Comparison of ENCODE assay signal across 14 mouse cellular contexts in genomic region chr7:45637710-45638109, GRCm38 (mm10). TPM values are rescaled to one million over a fixed set of nuclear protein-coding genes. Genes with fewer than 3 reads are reported as not detected.
DNase-seq lines count a peak whose midpoint lies in the region; ATAC-seq and TF ChIP-seq lines count a peak whose summit lies in the region.
"Had no signal": no experiment of that assay in that cellular context is flagged by ENCODE, and none has a peak within 500 bp of the region (broad histone marks: within the 10 kb centered on the region; RNA-seq: fewer than 3 reads in every experiment).

No protein-coding gene starts in this region.

- WGBS in cerebellum, adult 2 months, result 79% methylated on average over 6 of the region's 6 CpGs
- WGBS in kidney, embryonic 14.5 days, result 96% methylated on average over 6 of the region's 6 CpGs
- 94% methylated on average over 6 of the region's 6 CpGs for WGBS in embryonic facial prominence, embryonic 13.5 days
- 96% methylated on average over 6 of the region's 6 CpGs for WGBS in limb, embryonic 15.5 days

- no peak for TF ChIP-seq CTCF in cerebellum, adult 2 months (IDR thresholded peaks at IDR 0.05; ENCODE audit: borderline replicate concordance, insufficient read depth, low read depth, low read length)

- H3K9me3 ChIP-seq in kidney, embryonic 14.5 days (ENCODE audit: control insufficient read depth, low read length), result no peaks in the 10 kb centered on the region; the same call in 1 of the 2 replicates
- 0 out of 2 replicates have a peak, but pooled peaks cover 6% of the 10 kb centered on the region for H3K9me3 ChIP-seq in embryonic facial prominence, embryonic 13.5 days
- no peaks in the 10 kb centered on the region for H3K9me3 ChIP-seq in limb, embryonic 15.5 days
- H3K9me3 ChIP-seq: G1E; heart, embryonic 13.5 days had no signal

- H3K9ac ChIP-seq in kidney, embryonic 14.5 days (ENCODE audit: low read depth, low read length), result no peak overlapping the region
- peak overlapping the region; percentile 64; the same call in 1 of the 2 replicates for H3K9ac ChIP-seq in embryonic facial prominence, embryonic 13.5 days
- H3K9ac ChIP-seq in limb, embryonic 15.5 days, result no peak overlapping the region
- H3K9ac ChIP-seq: liver, embryonic 14.5 days had no signal

- DNase-seq in cerebellum, adult 2 months, result no peak
- no peak for DNase-seq in kidney, adult 9 months
- DNase-seq in B cell, adult 2 months, result no peak
- DNase-seq: kidney, adult 2 months had no signal

- H3K4me1 ChIP-seq in cerebellum, adult 2 months (ENCODE audit: control insufficient read depth, insufficient read depth, low read length), result peaks cover 26% of the 10 kb centered on the region
- peaks cover 36% of the 10 kb centered on the region for H3K4me1 ChIP-seq in kidney, embryonic 14.5 days (ENCODE audit: control insufficient read depth, insufficient read depth, low read length)
- peaks cover 32% of the 10 kb centered on the region for H3K4me1 ChIP-seq in embryonic facial prominence, embryonic 13.5 days
- peaks cover 44% of the 10 kb centered on the region for H3K4me1 ChIP-seq in limb, embryonic 15.5 days

- peak overlapping the region; percentile 40; the same call in 1 of the 2 replicates for H3K4me2 ChIP-seq in kidney, embryonic 14.5 days (replicated peaks; ENCODE audit: low read depth, low read length)
- H3K4me2 ChIP-seq in embryonic facial prominence, embryonic 13.5 days, result peak overlapping the region; percentile 60
- H3K4me2 ChIP-seq in limb, embryonic 15.5 days, result peak overlapping the region; percentile 47

- no peak for TF ChIP-seq POLR2A in cerebellum, adult 2 months (IDR thresholded peaks at IDR 0.05; ENCODE audit: borderline replicate concordance, insufficient read depth, low read length)

- no peak for ATAC-seq in cerebellum, adult (ENCODE audit: insufficient number of reproducible peaks, low FRiP score, low TSS enrichment)
- no peak for ATAC-seq in kidney, embryonic 14.5 days (ENCODE audit: low FRiP score, low TSS enrichment)
- ATAC-seq in embryonic facial prominence, embryonic 13.5 days (ENCODE audit: insufficient number of reproducible peaks, insufficient read depth, low FRiP score, low TSS enrichment, low read depth), result no peak
- ATAC-seq in limb, embryonic 15.5 days (ENCODE audit: insufficient number of reproducible peaks, low FRiP score, low TSS enrichment, low read depth), result no peak
- no peak for ATAC-seq in granulocyte monocyte progenitor cell, adult 5-6 weeks (replicated peaks; ENCODE audit: poor library complexity, severe bottlenecking)

- H3K27ac ChIP-seq in cerebellum, adult 2 months (ENCODE audit: insufficient read depth, low read length), result no peak overlapping the region
- H3K27ac ChIP-seq in kidney, embryonic 14.5 days (ENCODE audit: low read depth, low read length), result no peak overlapping the region
- H3K27ac ChIP-seq in embryonic facial prominence, embryonic 13.5 days, result no peak overlapping the region
- no peak overlapping the region for H3K27ac ChIP-seq in limb, embryonic 15.5 days
- H3K27ac ChIP-seq: heart, embryonic 13.5 days; liver, embryonic 14.5 days had no signal

- 0 out of 2 replicates have a peak, but pooled peaks cover 4% of the 10 kb centered on the region for H3K36me3 ChIP-seq in kidney, embryonic 14.5 days (ENCODE audit: control insufficient read depth, insufficient read depth, low read length)
- peaks cover 11% of the 10 kb centered on the region for H3K36me3 ChIP-seq in embryonic facial prominence, embryonic 13.5 days
- peaks cover 13% of the 10 kb centered on the region for H3K36me3 ChIP-seq in limb, embryonic 15.5 days
- H3K36me3 ChIP-seq: G1E had no signal

- H3K27me3 ChIP-seq in cerebellum, adult 2 months (ENCODE audit: control insufficient read depth, insufficient read depth, low read length), result no peaks in the 10 kb centered on the region
- 0 out of 2 replicates have a peak, but pooled peaks cover 6% of the 10 kb centered on the region for H3K27me3 ChIP-seq in kidney, embryonic 14.5 days (ENCODE audit: control insufficient read depth, insufficient read depth, low read length)
- peaks cover 9% of the 10 kb centered on the region for H3K27me3 ChIP-seq in embryonic facial prominence, embryonic 13.5 days
- 0 out of 2 replicates have a peak, but pooled peaks cover 2% of the 10 kb centered on the region for H3K27me3 ChIP-seq in limb, embryonic 15.5 days
- H3K27me3 ChIP-seq: heart, embryonic 13.5 days had no signal

- H3K4me3 ChIP-seq in cerebellum, adult 2 months (replicated peaks; ENCODE audit: insufficient read depth, low read depth, low read length), result peak overlapping the region; percentile 12
- no peak overlapping the region for H3K4me3 ChIP-seq in kidney, embryonic 14.5 days (ENCODE audit: low read length)
- no peak overlapping the region for H3K4me3 ChIP-seq in embryonic facial prominence, embryonic 13.5 days
- no peak overlapping the region for H3K4me3 ChIP-seq in limb, embryonic 15.5 days

RNA-seq across cellular contexts. Expression of gene Mamstr, which starts 2.1 kb away (rescaled TPM):
- 7.1 and 9.8 TPM in 2 replicates for polyA plus RNA-seq in cerebellum, adult 2 months (2012; rRNA removed)
- polyA plus RNA-seq in kidney, embryonic 14.5 days (2014; fragmentation: Nextera tagmentation; extraction: Ambion mirVana), result 3.6 and 5.0 TPM in 2 replicates
- polyA plus RNA-seq in embryonic facial prominence, embryonic 13.5 days (2015; fragmentation: Nextera tagmentation; extraction: Ambion mirVana), result 5.2 and 7.8 TPM in 2 replicates
- polyA plus RNA-seq in limb, embryonic 15.5 days (2015; fragmentation: Nextera tagmentation; extraction: Ambion mirVana), result 21.9 and 36.8 TPM in 2 replicates
- total RNA-seq in granulocyte monocyte progenitor cell, adult 5-6 weeks (2014; fragmentation: Nextera tagmentation), result not detected in 2 replicates
- 0.36 TPM in 1 of 2 replicates, not detected in the other for total RNA-seq in granulocyte monocyte progenitor cell, adult 5-6 weeks (2017)
- total RNA-seq: G1E; megakaryocyte-erythroid progenitor cell, adult 5-6 weeks had no signal
- polyA plus RNA-seq: G1E had no signal

RNA-seq across cellular contexts. Expression of gene Rasip1, which starts 10.4 kb away (rescaled TPM):
- 7.6 and 7.7 TPM in 2 replicates for polyA plus RNA-seq in cerebellum, adult 2 months (2012; rRNA removed)
- polyA plus RNA-seq in kidney, embryonic 14.5 days (2014; fragmentation: Nextera tagmentation; extraction: Ambion mirVana), result 12.1 and 18.7 TPM in 2 replicates
- 8.0 and 8.8 TPM in 2 replicates for polyA plus RNA-seq in embryonic facial prominence, embryonic 13.5 days (2015; fragmentation: Nextera tagmentation; extraction: Ambion mirVana)
- 11.4 and 12.0 TPM in 2 replicates for polyA plus RNA-seq in limb, embryonic 15.5 days (2015; fragmentation: Nextera tagmentation; extraction: Ambion mirVana)
- 0.15 TPM in 1 of 2 replicates, not detected in the other for total RNA-seq in granulocyte monocyte progenitor cell, adult 5-6 weeks (2014; fragmentation: Nextera tagmentation)
- total RNA-seq in granulocyte monocyte progenitor cell, adult 5-6 weeks (2017), result 0.93 TPM in 1 of 2 replicates, not detected in the other
- total RNA-seq: megakaryocyte-erythroid progenitor cell, adult 5-6 weeks had no signal

RNA-seq across cellular contexts. Expression of gene Izumo1, which starts 16.1 kb away (rescaled TPM):
- polyA plus RNA-seq in cerebellum, adult 2 months (2012; rRNA removed), result 0.08 and 0.18 TPM in 2 replicates
- 0.11 and 0.23 TPM in 2 replicates for polyA plus RNA-seq in kidney, embryonic 14.5 days (2014; fragmentation: Nextera tagmentation; extraction: Ambion mirVana)
- 0.27 and 0.39 TPM in 2 replicates for polyA plus RNA-seq in embryonic facial prominence, embryonic 13.5 days (2015; fragmentation: Nextera tagmentation; extraction: Ambion mirVana)
- 0.14 and 0.27 TPM in 2 replicates for polyA plus RNA-seq in limb, embryonic 15.5 days (2015; fragmentation: Nextera tagmentation; extraction: Ambion mirVana)
- not detected in 2 replicates for total RNA-seq in granulocyte monocyte progenitor cell, adult 5-6 weeks (2014; fragmentation: Nextera tagmentation)
- total RNA-seq in granulocyte monocyte progenitor cell, adult 5-6 weeks (2017), result 0.34 TPM in 1 of 2 replicates, not detected in the other
- total RNA-seq: layer of hippocampus, postnatal 10 days; megakaryocyte-erythroid progenitor cell, adult 5-6 weeks had no signal

RNA-seq across cellular contexts. Expression of gene Fut1, which starts 20.6 kb away (rescaled TPM):
- polyA plus RNA-seq in cerebellum, adult 2 months (2012; rRNA removed), result 0.07 and 0.08 TPM in 2 replicates
- 0.14 TPM in 2 replicates for polyA plus RNA-seq in kidney, embryonic 14.5 days (2014; fragmentation: Nextera tagmentation; extraction: Ambion mirVana)
- polyA plus RNA-seq in embryonic facial prominence, embryonic 13.5 days (2015; fragmentation: Nextera tagmentation; extraction: Ambion mirVana), result 1.9 and 2.3 TPM in 2 replicates
- 2.9 and 3.3 TPM in 2 replicates for polyA plus RNA-seq in limb, embryonic 15.5 days (2015; fragmentation: Nextera tagmentation; extraction: Ambion mirVana)
- not detected in 2 replicates for total RNA-seq in granulocyte monocyte progenitor cell, adult 5-6 weeks (2014; fragmentation: Nextera tagmentation)
- total RNA-seq in granulocyte monocyte progenitor cell, adult 5-6 weeks (2017), result not detected in 2 replicates
- total RNA-seq: megakaryocyte-erythroid progenitor cell, adult 5-6 weeks had no signal
- polyA plus RNA-seq: G1E; heart, embryonic 13.5 days; liver, embryonic 14.5 days had no signal

RNA-seq across cellular contexts. Expression of gene Fgf21, which starts 22.4 kb away (rescaled TPM):
- not detected in 2 replicates for polyA plus RNA-seq in cerebellum, adult 2 months (2012; rRNA removed)
- polyA plus RNA-seq in kidney, embryonic 14.5 days (2014; fragmentation: Nextera tagmentation; extraction: Ambion mirVana), result not detected in 2 replicates
- 0.39 and 0.96 TPM in 2 replicates for polyA plus RNA-seq in embryonic facial prominence, embryonic 13.5 days (2015; fragmentation: Nextera tagmentation; extraction: Ambion mirVana)
- 0.58 and 0.93 TPM in 2 replicates for polyA plus RNA-seq in limb, embryonic 15.5 days (2015; fragmentation: Nextera tagmentation; extraction: Ambion mirVana)
- not detected in 2 replicates for total RNA-seq in granulocyte monocyte progenitor cell, adult 5-6 weeks (2014; fragmentation: Nextera tagmentation)
- not detected in 2 replicates for total RNA-seq in granulocyte monocyte progenitor cell, adult 5-6 weeks (2017)
- total RNA-seq: layer of hippocampus, postnatal 10 days; megakaryocyte-erythroid progenitor cell, adult 5-6 weeks had no signal
- polyA plus RNA-seq: G1E; heart, embryonic 13.5 days; kidney, adult 2 months; liver, embryonic 14.5 days had no signal
